30 mouse cellular contexts compared by ENCODE assay signal in the genomic region with DNA sequence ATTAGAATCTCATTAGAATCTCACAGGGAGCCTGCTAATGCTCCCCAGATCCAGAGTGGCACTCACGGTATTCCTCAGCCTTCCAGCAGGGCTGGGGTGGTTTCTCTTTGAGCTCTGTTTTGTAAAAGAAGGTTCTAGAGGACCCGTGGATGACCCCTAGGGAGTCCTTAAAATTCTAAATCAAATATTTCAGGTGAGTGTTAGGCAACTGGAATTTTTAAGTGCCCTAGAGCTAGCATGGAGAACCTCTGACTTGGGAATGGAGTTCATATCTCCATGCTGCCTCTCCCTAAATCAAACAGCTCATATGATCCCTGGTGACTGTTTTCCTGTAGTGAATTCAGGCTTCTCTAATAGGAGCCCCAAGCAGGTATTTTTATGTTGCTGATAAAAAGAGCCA.
DNase-seq lines count a peak whose midpoint lies in the region; ATAC-seq and TF ChIP-seq lines count a peak whose summit lies in the region.
"Had no signal": no experiment of that assay in that cellular context is flagged by ENCODE, and none has a peak within 500 bp of the region (broad histone marks: within the 10 kb centered on the region; RNA-seq: fewer than 3 reads in every experiment).

No protein-coding gene starts in this region.

- H3K27me3 ChIP-seq in lung, embryonic 14.5 days (ENCODE audit: insufficient read depth, low read length) = no peaks in the 10 kb centered on the region
- no peaks in the 10 kb centered on the region for H3K27me3 ChIP-seq in lung, postnatal 0 days (replicated peaks; ENCODE audit: insufficient read depth, low read length)
- H3K27me3 ChIP-seq: CH12.LX; embryonic facial prominence, embryonic 13.5 days; forebrain, embryonic 12.5 days; forebrain, embryonic 15.5 days; heart, embryonic 12.5 days; heart, embryonic 15.5 days had no signal

- no peaks in the 10 kb centered on the region for H3K36me3 ChIP-seq in lung, embryonic 14.5 days (ENCODE audit: insufficient read depth)
- no peaks in the 10 kb centered on the region for H3K36me3 ChIP-seq in lung, postnatal 0 days (ENCODE audit: insufficient read depth, low read length)
- H3K36me3 ChIP-seq: embryonic facial prominence, embryonic 10.5 days; embryonic facial prominence, embryonic 13.5 days; forebrain, embryonic 12.5 days; forebrain, embryonic 15.5 days; G1E; heart, embryonic 12.5 days; heart, embryonic 15.5 days; hindbrain, embryonic 10.5 days had no signal

- no peak overlapping the region for H3K4me2 ChIP-seq in lung, embryonic 14.5 days
- no peak overlapping the region for H3K4me2 ChIP-seq in lung, postnatal 0 days (replicated peaks; ENCODE audit: low read depth, low read length)
- H3K4me2 ChIP-seq: embryonic facial prominence, embryonic 13.5 days; forebrain, embryonic 12.5 days; forebrain, embryonic 15.5 days; heart, embryonic 12.5 days; heart, embryonic 15.5 days; hindbrain, embryonic 14.5 days had no signal

- H3K9ac ChIP-seq in lung, embryonic 14.5 days = no peak overlapping the region
- H3K9ac ChIP-seq in lung, postnatal 0 days (replicated peaks; ENCODE audit: low read depth) = no peak overlapping the region
- H3K9ac ChIP-seq: embryonic facial prominence, embryonic 13.5 days; forebrain, embryonic 12.5 days; forebrain, embryonic 15.5 days; heart, embryonic 12.5 days; heart, embryonic 15.5 days; hindbrain, embryonic 14.5 days had no signal

- no peak overlapping the region for H3K4me3 ChIP-seq in lung, embryonic 14.5 days (ENCODE audit: low read depth, low read length)
- H3K4me3 ChIP-seq in lung, postnatal 0 days (ENCODE audit: low read depth, low read length) = no peak overlapping the region
- H3K4me3 ChIP-seq: embryonic facial prominence, embryonic 10.5 days; embryonic facial prominence, embryonic 13.5 days; erythroblast, embryonic 14.5 days; forebrain, embryonic 12.5 days; forebrain, embryonic 15.5 days; heart, embryonic 12.5 days; heart, embryonic 15.5 days; hindbrain, embryonic 10.5 days had no signal

- ATAC-seq in lung, embryonic 14.5 days (ENCODE audit: insufficient read depth) = no peak
- ATAC-seq in lung, postnatal 0 days = peak; percentile 94
- ATAC-seq: forebrain, embryonic 15.5 days; hindbrain, postnatal 0 days had no signal

- H3K27ac ChIP-seq in lung, embryonic 14.5 days (ENCODE audit: low read depth) = no peak overlapping the region
- 0 out of 2 replicates have a peak overlapping the region, but pooled peaks have one; percentile 21 for H3K27ac ChIP-seq in lung, postnatal 0 days (ENCODE audit: low read length)
- H3K27ac ChIP-seq: embryonic facial prominence, embryonic 10.5 days; embryonic facial prominence, embryonic 13.5 days; forebrain, embryonic 12.5 days; forebrain, embryonic 15.5 days; heart, embryonic 15.5 days; hindbrain, embryonic 10.5 days; hindbrain, embryonic 14.5 days; hindbrain, postnatal 0 days had no signal

- 50% methylated on average over 2 of the region's 2 CpGs for WGBS in lung, embryonic 14.5 days
- 47% methylated on average over 2 of the region's 2 CpGs for WGBS in lung, postnatal 0 days

- peak; percentile 10 for DNase-seq in lung, embryonic 14.5 days
- no peak for DNase-seq in lung, postnatal 14 days
- DNase-seq in lung, postnatal 0 days (ENCODE audit: low spot score) = peak; percentile 71
- DNase-seq in lung, postnatal 36 days = peak; percentile 75
- DNase-seq in adrenal gland, postnatal 25 days = no peak
- no peak for DNase-seq in left cerebral cortex, postnatal 4 days
- DNase-seq: adrenal gland, adult 2 months; adrenal gland, postnatal 14 days; B cell, adult 2 months; cerebellum, adult 11-12 months; cerebellum, adult 8-10 months; cerebellum, postnatal 10 days; cerebellum, postnatal 36 days; embryo, embryonic 11 days; gastrocnemius, postnatal 25 days; heart, adult 18-20 months; heart, postnatal 10 days; heart, postnatal 36 days had no signal

- intact Hi-C loops in left cerebral cortex, postnatal 4 days (cut with DNase I) = no loop called here

- H3K9me3 ChIP-seq in lung, embryonic 14.5 days (ENCODE audit: low read depth, low read length) = no peaks in the 10 kb centered on the region
- no peaks in the 10 kb centered on the region for H3K9me3 ChIP-seq in lung, postnatal 0 days (ENCODE audit: low read length)
- H3K9me3 ChIP-seq: embryonic facial prominence, embryonic 10.5 days; embryonic facial prominence, embryonic 13.5 days; forebrain, embryonic 12.5 days; forebrain, embryonic 15.5 days; heart, embryonic 12.5 days; heart, embryonic 15.5 days; hindbrain, embryonic 10.5 days had no signal

- TF ChIP-seq CTCF in lung, embryonic 14.5 days (IDR thresholded peaks at IDR 0.05; ENCODE audit: low read depth) = no peak
- TF ChIP-seq CTCF in lung, postnatal 0 days (IDR thresholded peaks at IDR 0.05) = peak; percentile 5; the same call in 1 of the 2 replicates

- TF ChIP-seq EP300 in lung, postnatal 0 days (IDR thresholded peaks at IDR 0.05) = peak; percentile 96

- no peaks in the 10 kb centered on the region for H3K4me1 ChIP-seq in lung, embryonic 14.5 days (ENCODE audit: insufficient read depth)
- no peaks in the 10 kb centered on the region; the same call in 1 of the 2 replicates for H3K4me1 ChIP-seq in lung, postnatal 0 days (ENCODE audit: insufficient read depth, low read depth, low read length)
- H3K4me1 ChIP-seq: embryonic facial prominence, embryonic 13.5 days; forebrain, embryonic 12.5 days; forebrain, embryonic 15.5 days; heart, embryonic 15.5 days; hindbrain, embryonic 10.5 days had no signal

Comparison
In these comparisons a context has a peak if more than half of its experiments do, and no peak if none do; other contexts are left out.
1. DNase-seq: peak in lung, embryonic 14.5 days (single experiment), lung, postnatal 0 days (single experiment) and lung, postnatal 36 days (single experiment); none in lung, postnatal 14 days (single experiment), adrenal gland, postnatal 25 days (single experiment) and left cerebral cortex, postnatal 4 days (single experiment).